Mouse (Mus musculus) CH12.LX (cell line): ENCODE measurements at regions not wholly inside any gene's neighbourhood (a gene's known extent, or its start where the extent isn't known, plus 50 kb on each side); places are given as distances from the start of the nearest gene placed in this dataset.

ENCODE experiments used
- DNase-seq: peaks from one replicate; pipeline ENCODE4 v3.0.0-alpha.2; 2013; ENCODE audit errors: extremely low read depth
- H3K27ac ChIP-seq: 2 replicates; pipeline ENCODE4 v1.5.1; 2012; ENCODE audit warnings: low read depth, mild to moderate bottlenecking, control low read depth, moderate library complexity; ENCODE audit not compliant: insufficient read depth
- H3K27me3 ChIP-seq: replicated peaks from 2 replicates; pipeline ENCODE3; 2012; ENCODE audit warnings: inconsistent platforms
- H3K36me3 ChIP-seq, 2 experiments: replicated peaks in 1 of 2; 2 replicates each; pipeline versions ENCODE3 to v1.6.1; 2012; ENCODE audit warnings: inconsistent platforms in 1 of 2, low read length in 1 of 2, mild to moderate bottlenecking in 1 of 2, mixed read lengths in 1 of 2, moderate library complexity in 1 of 2; ENCODE audit not compliant: control insufficient read depth in 1 of 2, insufficient read depth in 1 of 2
- H3K4me1 ChIP-seq, 2 experiments: 2 replicates each; pipeline ENCODE4 v1.6.1; 2012; ENCODE audit warnings: inconsistent platforms in 1 of 2, moderate library complexity in 1 of 2; ENCODE audit not compliant: insufficient read depth in 2 of 2, control insufficient read depth in 1 of 2
- H3K4me2 ChIP-seq: 2 replicates; pipeline ENCODE4 v1.6.1; 2012; ENCODE audit warnings: low read depth, mild to moderate bottlenecking, control low read depth; ENCODE audit not compliant: poor library complexity, insufficient read depth, severe bottlenecking
- H3K4me3 ChIP-seq, 3 experiments: fragments of 150-350 bp in 1 of 3; sonication (generic) in 1 of 3; replicated peaks in 1 of 3; 2 replicates each; pipeline versions ENCODE3 to v1.5.1; 2011 to 2012; ENCODE audit warnings: low read depth in 2 of 3, low read length in 2 of 3, mild to moderate bottlenecking in 2 of 3, moderate library complexity in 2 of 3, control low read depth in 1 of 3, improper control_type of control experiment in 1 of 3, inconsistent platforms in 1 of 3, mixed read lengths in 1 of 3; ENCODE audit not compliant: poor library complexity in 1 of 3
- H3K79me2 ChIP-seq: replicated peaks from 2 replicates; pipeline ENCODE4 v1.6.1; 2012; ENCODE audit warnings: mild to moderate bottlenecking, moderate library complexity; ENCODE audit not compliant: control insufficient read depth, poor library complexity, insufficient read depth, severe bottlenecking; ENCODE audit errors: extremely low read depth
- H3K9ac ChIP-seq: 2 replicates; pipeline ENCODE4 v1.6.1; 2012; ENCODE audit warnings: low read depth, mild to moderate bottlenecking, control low read depth, moderate library complexity; ENCODE audit not compliant: insufficient read depth
- H3K9me3 ChIP-seq: replicated peaks from 2 replicates; pipeline ENCODE3; 2012; ENCODE audit warnings: low read length, inconsistent platforms, mixed read lengths
- BHLHE40 ChIP-seq: IDR thresholded peaks from 2 replicates; pipeline ENCODE4 v1.6.1; 2011; ENCODE audit warnings: mild to moderate bottlenecking, low read depth, low read length, improper control_type of control experiment
- CHD1 ChIP-seq: IDR thresholded peaks from 2 replicates; pipeline ENCODE4 v1.6.1; 2012; ENCODE audit warnings: low read depth, low read length, improper control_type of control experiment, inconsistent platforms
- CHD2 ChIP-seq: IDR thresholded peaks from 2 replicates; pipeline ENCODE4 v1.6.1; 2011; ENCODE audit warnings: low read length, improper control_type of control experiment
- CTCF ChIP-seq, 2 experiments: IDR thresholded peaks in 1 of 2; conservative IDR thresholded peaks in 1 of 2; 2 replicates each; pipeline ENCODE4 v1.5.1; 2011 to 2012; ENCODE audit warnings: low read depth in 2 of 2, low read length in 2 of 2, improper control_type of control experiment in 1 of 2, inconsistent platforms in 1 of 2, mild to moderate bottlenecking in 1 of 2, moderate library complexity in 1 of 2
- E2F4 ChIP-seq: IDR thresholded peaks from 2 replicates; pipeline ENCODE4 v1.6.1; 2011; ENCODE audit warnings: low read depth, low read length, improper control_type of control experiment; ENCODE audit not compliant: insufficient replicate concordance
- ELF1 ChIP-seq: IDR thresholded peaks from 2 replicates; pipeline ENCODE4 v1.6.1; 2014; ENCODE audit warnings: low read depth, mild to moderate bottlenecking, inconsistent platforms, low read length, improper control_type of control experiment
- ETS1 ChIP-seq: conservative IDR thresholded peaks from 2 replicates; pipeline ENCODE4 v1.6.1; 2012; ENCODE audit warnings: low read depth, mild to moderate bottlenecking, inconsistent platforms, low read length, improper control_type of control experiment, moderate library complexity
- JUN ChIP-seq: IDR thresholded peaks from 2 replicates; pipeline ENCODE4 v1.6.1; 2011; ENCODE audit warnings: low read depth, mild to moderate bottlenecking, low read length, improper control_type of control experiment, moderate library complexity; ENCODE audit not compliant: insufficient read depth
- KAT2A ChIP-seq: IDR thresholded peaks from 2 replicates; pipeline ENCODE4 v1.6.1; 2012; ENCODE audit warnings: low read length, improper control_type of control experiment, inconsistent platforms; ENCODE audit not compliant: insufficient replicate concordance
- MAX ChIP-seq: IDR thresholded peaks from 2 replicates; pipeline ENCODE4 v1.6.1; 2011; ENCODE audit warnings: low read length, improper control_type of control experiment
- MEF2A ChIP-seq: IDR thresholded peaks from 2 replicates; pipeline ENCODE4 v1.6.1; 2014; ENCODE audit warnings: low read depth, mild to moderate bottlenecking, inconsistent platforms, low read length, improper control_type of control experiment, borderline replicate concordance
- MXI1 ChIP-seq: IDR thresholded peaks from 2 replicates; pipeline ENCODE4 v1.6.1; 2011; ENCODE audit warnings: mild to moderate bottlenecking, low read depth, low read length, improper control_type of control experiment
- MYC ChIP-seq: IDR thresholded peaks from 2 replicates; pipeline ENCODE4 v1.6.1; 2011; ENCODE audit warnings: low read depth, mild to moderate bottlenecking, improper control_type of control experiment, low read length
- NELFE ChIP-seq: IDR thresholded peaks from 2 replicates; pipeline ENCODE4 v1.6.1; 2011; ENCODE audit warnings: low read depth, low read length, improper control_type of control experiment
- NRF1 ChIP-seq: IDR thresholded peaks from 2 replicates; pipeline ENCODE4 v1.6.1; 2014; ENCODE audit warnings: low read depth, mild to moderate bottlenecking, inconsistent platforms, low read length, improper control_type of control experiment, moderate library complexity
- POLR2A ChIP-seq: IDR thresholded peaks from 2 replicates; pipeline ENCODE4 v1.6.1; 2011; ENCODE audit warnings: low read depth, mild to moderate bottlenecking, improper control_type of control experiment, low read length
- RAD21 ChIP-seq: IDR thresholded peaks from 2 replicates; pipeline ENCODE4 v1.6.1; 2011; ENCODE audit warnings: low read depth, mild to moderate bottlenecking, low read length, improper control_type of control experiment, moderate library complexity
- RCOR1 ChIP-seq: conservative IDR thresholded peaks from 2 replicates; pipeline ENCODE4 v1.6.1; 2012; ENCODE audit warnings: low read depth, mild to moderate bottlenecking, inconsistent platforms, low read length, improper control_type of control experiment
- SIN3A ChIP-seq: IDR thresholded peaks from 2 replicates; pipeline ENCODE4 v1.6.1; 2012; ENCODE audit warnings: low read length, improper control_type of control experiment, inconsistent platforms
- SMC3 ChIP-seq: IDR thresholded peaks from 2 replicates; pipeline ENCODE4 v1.6.1; 2011; ENCODE audit warnings: low read depth, low read length, improper control_type of control experiment
- TBP ChIP-seq: conservative IDR thresholded peaks from 2 replicates; pipeline ENCODE4 v1.6.1; 2011; ENCODE audit warnings: low read depth, low read length, improper control_type of control experiment
- TCF12 ChIP-seq: IDR thresholded peaks from 2 replicates; pipeline ENCODE4 v1.6.1; 2014; ENCODE audit warnings: low read depth, mild to moderate bottlenecking, inconsistent platforms, low read length, improper control_type of control experiment
- UBTF ChIP-seq: IDR thresholded peaks from 2 replicates; pipeline ENCODE4 v1.6.1; 2012; ENCODE audit warnings: low read depth, mild to moderate bottlenecking, inconsistent platforms, low read length, improper control_type of control experiment, moderate library complexity
- USF2 ChIP-seq: conservative IDR thresholded peaks from 2 replicates; pipeline ENCODE4 v1.6.1; 2011; ENCODE audit warnings: low read depth, low read length, improper control_type of control experiment
- ZC3H11A ChIP-seq: IDR thresholded peaks from 2 replicates; pipeline ENCODE4 v1.6.1; 2012; ENCODE audit warnings: low read depth, mild to moderate bottlenecking, inconsistent platforms, low read length, improper control_type of control experiment
- ZKSCAN1 ChIP-seq: IDR thresholded peaks from 2 replicates; pipeline ENCODE4 v1.6.1; 2012; ENCODE audit warnings: low read depth, inconsistent platforms, low read length, improper control_type of control experiment, borderline replicate concordance
- ZMIZ1 ChIP-seq: IDR thresholded peaks from 2 replicates; pipeline ENCODE4 v1.6.1; 2012; ENCODE audit warnings: low read depth, mild to moderate bottlenecking, inconsistent platforms, low read length, improper control_type of control experiment
- dilution Hi-C: fragments of 300-500 bp; cut with MboI; formaldehyde crosslinking; loops from 2 replicates; pipeline ENCODE4 v1.14.3; 2020; ENCODE audit warnings: low sequenced_read_pairs; ENCODE audit not compliant: extremely low pct_unique_long_range_greater_than_20kb, extremely low pct_ligation_motif_present
- in situ Hi-C: fragments of 300-500 bp; cut with MboI; formaldehyde crosslinking; loops from 3 replicates; pipeline ENCODE4 v1.14.3; 2019; ENCODE audit warnings: low sequenced_read_pairs, low pct_ligation_motif_present, low pct_unique_long_range_greater_than_20kb, mixed read lengths

DNA sequence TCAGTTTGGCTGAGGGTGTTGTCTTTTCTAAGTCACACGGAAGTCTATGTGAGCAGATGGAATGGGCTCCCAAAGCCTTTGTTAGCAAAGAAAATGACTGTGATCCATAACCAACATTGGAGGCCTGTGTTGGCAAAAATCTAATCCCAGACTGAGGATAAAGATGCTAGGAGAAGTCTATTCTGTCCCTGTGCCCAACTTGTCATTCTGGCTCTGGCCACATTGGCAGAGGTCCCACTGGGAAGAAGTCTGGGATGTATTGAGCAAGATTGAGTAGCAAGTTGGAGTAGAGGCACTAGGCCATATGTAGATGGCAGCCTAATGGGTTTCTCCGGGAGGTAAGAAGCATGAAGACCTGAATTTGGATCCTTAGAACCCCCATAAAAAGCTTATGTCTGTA lies 54.1 kb downstream of the Nog start:
- TF ChIP-seq MXI1 (no peak), BHLHE40 (no peak), CTCF (conservative IDR thresholded peaks at IDR 0.05 in 1 of 2, IDR thresholded peaks at IDR 0.05 in 1 of 2; ENCODE audit: low read depth in 2 of 2, low read length in 2 of 2) (no peak)
- Histone ChIP-seq H3K9ac (no peak overlapping the region), H3K27ac (no peak overlapping the region), H3K27me3 (no peaks in the 10 kb centered on the region), H3K4me1 (peaks cover 0 to 4% of the 10 kb centered on the region in 2 experiments; a peak in 2 of 4 replicates), H3K79me2 (no peaks in the 10 kb centered on the region), H3K36me3 (no peaks in the 10 kb centered on the region), H3K4me2 (no peak overlapping the region), H3K4me3 (no peak overlapping the region), H3K9me3 (peaks cover 5% of the 10 kb centered on the region)
- DNase-seq: no peak
- in situ Hi-C loops: no loop called here
- dilution Hi-C loops: no loop called here

- dilution Hi-C loops: no loop called here
Observed at GRCm38 (mm10) chr11:89243370-89243769, 58.8 kb downstream of the Nog start.

GRCm38 (mm10) chr11:89242130-89242529 lies 60.0 kb downstream of the Nog start:
- Histone ChIP-seq H3K27ac (no peak overlapping the region), H3K4me2 (no peak overlapping the region), H3K4me3 (no peak overlapping the region), H3K4me1 (peaks cover 0 to 6% of the 10 kb centered on the region in 2 experiments; a peak in 2 of 4 replicates), H3K27me3 (no peaks in the 10 kb centered on the region), H3K9me3 (peaks cover 3% of the 10 kb centered on the region), H3K36me3 (no peaks in the 10 kb centered on the region), H3K79me2 (no peaks in the 10 kb centered on the region), H3K9ac (no peak overlapping the region)
- dilution Hi-C loops (no loop called here), in situ Hi-C loops (no loop called here)
- TF ChIP-seq E2F4 (no peak), BHLHE40 (no peak), CHD1 (no peak), TBP (no peak), UBTF (no peak), ZMIZ1 (no peak), NRF1 (no peak), RCOR1 (no peak), ELF1 (no peak), ZC3H11A (no peak), MYC (no peak), JUN (no peak), TCF12 (no peak), ETS1 (no peak), MEF2A (no peak), ZKSCAN1 (no peak), KAT2A (no peak)
- DNase-seq: no peak

More at GRCm38 (mm10) chr11:89243370-89243769, 58.8 kb downstream of the Nog start:
- peak; percentile 65 for DNase-seq
- H3K4me2 ChIP-seq: no peak overlapping the region
- no peak overlapping the region for H3K4me3 ChIP-seq
- H3K4me1 ChIP-seq: peaks cover 0 to 4% of the 10 kb centered on the region in 2 experiments; a peak in 2 of 4 replicates
- H3K9me3 ChIP-seq: no peaks in the 10 kb centered on the region
- TF ChIP-seq POLR2A (no peak), SMC3 (peak; percentile 80), USF2 (no peak), CHD1 (no peak), NELFE (0 out of 2 replicates have a peak, but pooled peaks have one; percentile 30), SIN3A (no peak), CTCF (conservative IDR thresholded peaks at IDR 0.05 in 1 of 2, IDR thresholded peaks at IDR 0.05 in 1 of 2; ENCODE audit: low read depth in 2 of 2, low read length in 2 of 2) (peak; percentile 77 to 81), RAD21 (peak; percentile 71), UBTF (no peak), CHD2 (no peak), MAX (no peak), ETS1 (no peak)
- no peaks in the 10 kb centered on the region for H3K27me3 ChIP-seq
- H3K79me2 ChIP-seq: no peaks in the 10 kb centered on the region
- H3K27ac ChIP-seq: no peak overlapping the region
- no peaks in the 10 kb centered on the region for H3K36me3 ChIP-seq
- H3K9ac ChIP-seq: no peak overlapping the region
- in situ Hi-C loops: no loop called here
